Comparison of ENCODE assay signal across 12 mouse cellular contexts in genomic region chr4:128900484-128900883, GRCm38 (mm10). TPM values are rescaled to one million over a fixed set of nuclear protein-coding genes. Genes with fewer than 3 reads are reported as not detected.
DNase-seq lines count a peak whose midpoint lies in the region; ATAC-seq and TF ChIP-seq lines count a peak whose summit lies in the region.
"Had no signal": no experiment of that assay in that cellular context is flagged by ENCODE, and none has a peak within 500 bp of the region (broad histone marks: within the 10 kb centered on the region; RNA-seq: fewer than 3 reads in every experiment).

No protein-coding gene starts in this region.

- H3K4me2 ChIP-seq in stomach, embryonic 14.5 days (replicated peaks; ENCODE audit: low read depth, low read length): no peak overlapping the region
- no peak overlapping the region for H3K4me2 ChIP-seq in stomach, postnatal 0 days (replicated peaks; ENCODE audit: low read depth)
- H3K4me2 ChIP-seq in limb, embryonic 13.5 days (replicated peaks): no peak overlapping the region
- H3K4me2 ChIP-seq: heart, embryonic 15.5 days had no signal

- ATAC-seq in stomach, embryonic 14.5 days (ENCODE audit: insufficient number of reproducible peaks, insufficient read depth, low FRiP score, low read depth): no peak
- ATAC-seq in stomach, postnatal 0 days (ENCODE audit: low FRiP score, low TSS enrichment): no peak
- ATAC-seq in limb, embryonic 13.5 days (ENCODE audit: low FRiP score, low read depth): no peak

- peak overlapping the region; percentile 97; the same call in 1 of the 2 replicates for H3K27ac ChIP-seq in cerebellum, adult 2 months (ENCODE audit: insufficient read depth, low read length)
- H3K27ac ChIP-seq in stomach, embryonic 14.5 days (ENCODE audit: low read length): peak overlapping the region; percentile 88; the same call in 1 of the 2 replicates
- H3K27ac ChIP-seq in stomach, postnatal 0 days (replicated peaks): no peak overlapping the region
- peak overlapping the region; percentile 98 for H3K27ac ChIP-seq in limb, embryonic 13.5 days
- H3K27ac ChIP-seq: gastrocnemius, adult 2 months had no signal

- intact Hi-C loops in gastrocnemius, postnatal 36 days (cut with DNase I): no loop called here

- TF ChIP-seq CTCF in cerebellum, adult 2 months (IDR thresholded peaks at IDR 0.05; ENCODE audit: borderline replicate concordance, insufficient read depth, low read depth, low read length): no peak
- TF ChIP-seq CTCF in stomach, postnatal 0 days (IDR thresholded peaks at IDR 0.05; ENCODE audit: low read depth): no peak

- peaks cover 85% of the 10 kb centered on the region for H3K4me1 ChIP-seq in cerebellum, adult 2 months (ENCODE audit: control insufficient read depth, insufficient read depth, low read length)
- H3K4me1 ChIP-seq in stomach, embryonic 14.5 days (ENCODE audit: control insufficient read depth, insufficient read depth, low read length): peaks cover 32% of the 10 kb centered on the region
- no peaks in the 10 kb centered on the region for H3K4me1 ChIP-seq in stomach, postnatal 0 days (replicated peaks; ENCODE audit: control insufficient read depth, insufficient read depth)
- peaks cover 56% of the 10 kb centered on the region for H3K4me1 ChIP-seq in limb, embryonic 13.5 days

- peak in 1 of 2 experiments; percentile 44 for DNase-seq in cerebellum, adult 2 months
- no peak for DNase-seq in cerebellum, adult 11-12 months
- DNase-seq in stomach, postnatal 0 days (ENCODE audit: low spot score): no peak
- DNase-seq in right cerebral cortex, adult 2 months (ENCODE audit: low spot score in 2 of 2): no peak
- no peak for DNase-seq in gastrocnemius, postnatal 36 days
- no peak for DNase-seq in heart, adult 11 months
- DNase-seq: gastrocnemius, adult 2 months; kidney, adult 18-20 months; lung, postnatal 10 days had no signal

- H3K36me3 ChIP-seq in stomach, embryonic 14.5 days (ENCODE audit: control insufficient read depth, insufficient read depth, low read length): 0 out of 2 replicates have a peak, but pooled peaks cover 2% of the 10 kb centered on the region
- H3K36me3 ChIP-seq in stomach, postnatal 0 days (ENCODE audit: control insufficient read depth, insufficient read depth, low read length): no peaks in the 10 kb centered on the region
- H3K36me3 ChIP-seq in limb, embryonic 13.5 days: peaks cover 23% of the 10 kb centered on the region
- H3K36me3 ChIP-seq: heart, embryonic 15.5 days had no signal

- no peak overlapping the region for H3K4me3 ChIP-seq in cerebellum, adult 2 months (replicated peaks; ENCODE audit: insufficient read depth, low read depth, low read length)
- H3K4me3 ChIP-seq in stomach, embryonic 14.5 days (ENCODE audit: low read depth, low read length): no peak overlapping the region
- H3K4me3 ChIP-seq in stomach, postnatal 0 days (ENCODE audit: low read depth, low read length): no peak overlapping the region
- H3K4me3 ChIP-seq in limb, embryonic 13.5 days: no peak overlapping the region
- H3K4me3 ChIP-seq: gastrocnemius, adult 2 months; heart, embryonic 15.5 days had no signal

- H3K9me3 ChIP-seq in stomach, embryonic 14.5 days (ENCODE audit: control insufficient read depth, low read depth, low read length): no peaks in the 10 kb centered on the region
- H3K9me3 ChIP-seq in stomach, postnatal 0 days (ENCODE audit: control insufficient read depth, low read length): no peaks in the 10 kb centered on the region
- H3K9me3 ChIP-seq in limb, embryonic 13.5 days: no peaks in the 10 kb centered on the region
- H3K9me3 ChIP-seq: heart, embryonic 15.5 days had no signal

- H3K27me3 ChIP-seq in cerebellum, adult 2 months (ENCODE audit: control insufficient read depth, insufficient read depth, low read length): no peaks in the 10 kb centered on the region
- H3K27me3 ChIP-seq in stomach, embryonic 14.5 days (ENCODE audit: control insufficient read depth, insufficient read depth, low read length): no peaks in the 10 kb centered on the region
- H3K27me3 ChIP-seq in stomach, postnatal 0 days (ENCODE audit: control insufficient read depth, insufficient read depth, low read length): no peaks in the 10 kb centered on the region
- no peaks in the 10 kb centered on the region for H3K27me3 ChIP-seq in limb, embryonic 13.5 days
- H3K27me3 ChIP-seq: heart, embryonic 15.5 days had no signal

- no peak overlapping the region for H3K9ac ChIP-seq in stomach, embryonic 14.5 days (replicated peaks; ENCODE audit: low read depth, low read length)
- H3K9ac ChIP-seq in stomach, postnatal 0 days (ENCODE audit: low read length): no peak overlapping the region
- no peak overlapping the region for H3K9ac ChIP-seq in limb, embryonic 13.5 days
- H3K9ac ChIP-seq: heart, embryonic 15.5 days had no signal

- TF ChIP-seq POLR2A in cerebellum, adult 2 months (IDR thresholded peaks at IDR 0.05; ENCODE audit: borderline replicate concordance, insufficient read depth, low read length): no peak

- 54% methylated on average over 14 of the region's 14 CpGs for WGBS in cerebellum, adult 2 months
- 87% methylated on average over 14 of the region's 14 CpGs for WGBS in stomach, embryonic 14.5 days
- 86% methylated on average over 14 of the region's 14 CpGs for WGBS in stomach, postnatal 0 days
- 86% methylated on average over 14 of the region's 14 CpGs for WGBS in limb, embryonic 13.5 days

- no peak for TF ChIP-seq EP300 in stomach, postnatal 0 days (optimal IDR thresholded peaks at IDR 0.05)

RNA-seq across cellular contexts. Expression of gene Trim62, which starts 17.1 kb away (rescaled TPM):
- polyA plus RNA-seq in cerebellum, adult 2 months (2012; rRNA removed): 107 and 129 TPM in 2 replicates
- polyA plus RNA-seq in stomach, embryonic 14.5 days (2014; fragmentation: Nextera tagmentation; extraction: Ambion mirVana): 4.8 and 5.2 TPM in 2 replicates
- polyA plus RNA-seq in stomach, postnatal 0 days (2015; fragmentation: Nextera tagmentation; extraction: Ambion mirVana): 2.6 and 3.5 TPM in 2 replicates
- polyA plus RNA-seq in limb, embryonic 13.5 days (2015; fragmentation: Nextera tagmentation; extraction: Ambion mirVana): 6.7 and 7.6 TPM in 2 replicates
- total RNA-seq in gastrocnemius, postnatal 36 days (2021): under 1 TPM; 0.51 to 0.79 TPM

Comparison
In these comparisons a context has a peak if more than half of its experiments do, and no peak if none do; other contexts are left out.
1. RNA of gene Trim62, which starts 17.1 kb away (polyA plus RNA-seq): 107 to 129 TPM in cerebellum, adult 2 months; 6.7 to 7.6 TPM in limb, embryonic 13.5 days, 4.8 to 5.2 TPM in stomach, embryonic 14.5 days and 2.6 to 3.5 TPM in stomach, postnatal 0 days; every median in the first group is over 10 times any median in the second.